Mouse (Mus musculus) heart, postnatal 0 days (tissue): Measurements from ENCODE around the gene Vwc2l. TPM values are rescaled to one million over a fixed set of nuclear protein-coding genes. Genes with fewer than 3 reads are reported as not detected.
A peak's percentile ranks its signal among the peaks of the same experiment; 100 is the strongest.

Experiments
- ATAC-seq: fragments of 200-750 bp; cut with Nextera tagmentation; 2 replicates; pipeline ENCODE4 v1.8.0; 2017; ENCODE audit warnings: low read depth, moderate number of reproducible peaks, moderate library complexity; ENCODE audit not compliant: insufficient read depth
- DNase-seq: peaks from one replicate; pipeline ENCODE4 v3.0.0-alpha.2; 2016; ENCODE audit warnings: low spot score
- H3K27ac ChIP-seq: fragments of 300-500 bp; sonication (generic); 2 replicates; pipeline ENCODE4 v1.5.1; 2014; ENCODE audit warnings: low read depth, mild to moderate bottlenecking
- H3K27me3 ChIP-seq: fragments of 300-500 bp; sonication (generic); 2 replicates; pipeline ENCODE4 v1.6.1; 2014; ENCODE audit warnings: low read length, mixed read lengths; ENCODE audit not compliant: control insufficient read depth, insufficient read depth
- H3K36me3 ChIP-seq: fragments of 300-500 bp; sonication (generic); replicated peaks from 2 replicates; pipeline ENCODE4 v1.6.1; 2014; ENCODE audit warnings: low read length, mixed read lengths; ENCODE audit not compliant: control insufficient read depth, insufficient read depth
- H3K4me1 ChIP-seq: fragments of 300-500 bp; sonication (generic); 2 replicates; pipeline ENCODE4 v1.6.1; 2014; ENCODE audit warnings: antibody characterized with exemption; ENCODE audit not compliant: control insufficient read depth, insufficient read depth
- H3K4me2 ChIP-seq: fragments of 300-500 bp; sonication (generic); 2 replicates; pipeline ENCODE4 v1.6.1; 2014; ENCODE audit warnings: low read depth, mild to moderate bottlenecking, low read length, moderate library complexity
- H3K4me3 ChIP-seq: fragments of 300-500 bp; sonication (generic); 2 replicates; pipeline ENCODE4 v1.5.1; 2014; ENCODE audit warnings: low read depth, low read length
- H3K9ac ChIP-seq: fragments of 300-500 bp; sonication (generic); replicated peaks from 2 replicates; pipeline ENCODE4 v1.6.1; 2014; ENCODE audit warnings: low read depth, low read length, mixed read lengths
- H3K9me3 ChIP-seq: fragments of 300-500 bp; sonication (generic); replicated peaks from 2 replicates; pipeline ENCODE4 v1.6.1; 2016; ENCODE audit warnings: low read length; ENCODE audit not compliant: control insufficient read depth
- CTCF ChIP-seq: IDR thresholded peaks from 2 replicates; pipeline ENCODE4 v1.5.1; 2016; ENCODE audit warnings: antibody characterized with exemption, control low read depth, low read depth
- EP300 ChIP-seq: IDR thresholded peaks from 2 replicates; pipeline ENCODE4 v1.6.1; 2016; ENCODE audit warnings: antibody characterized with exemption, low read depth
- WGBS: fragments of 180-500 bp; shearing (Covaris S2); extraction: QIAGEN DNeasy Blood & Tissue Kit; methylation state at CpG from one replicate; pipeline ENCODE4 v1.1.7; 2014; 5-methylcytosine and 5-hydroxymethylcytosine counted together
- polyA plus RNA-seq: library from polyadenylated mRNA; unstranded; fragments of >200 nt; fragmentation: Nextera tagmentation; extraction: Ambion mirVana; gene quantifications from 2 replicates; pipeline ENCODE4 v1.2.1, GENCODE M21; 2015
- total RNA-seq: library from RNA; depleted of rRNA; stranded (reverse); fragments of >200 nt; gene quantifications from 2 replicates; pipeline ENCODE4 v1.2.3, GENCODE M21; 2014; ENCODE audit warnings: low replicate concordance

The Vwc2l gene
- total and polyA plus RNA-seq, 2 experiments from 2014 or later: not detected

DNA sequence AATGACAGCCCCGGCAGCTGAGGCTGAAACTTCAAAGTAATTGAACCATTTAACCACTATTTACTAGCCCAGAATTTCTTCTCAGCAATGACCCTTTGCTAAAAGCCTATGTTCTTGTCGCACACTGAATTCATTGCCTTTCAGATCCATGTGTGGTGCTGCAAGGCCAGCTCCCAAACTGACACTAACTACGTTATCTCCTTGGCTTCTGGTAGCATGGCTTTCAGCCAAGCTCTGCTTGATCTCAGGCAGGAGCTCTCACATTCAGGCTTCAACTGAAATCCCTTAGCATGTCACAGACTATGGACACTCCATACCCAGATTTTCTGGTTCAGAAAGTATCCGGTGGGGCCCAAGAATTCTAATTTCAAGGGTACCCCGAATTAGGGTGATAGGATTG lies 140.6 kb downstream of the Vwc2l start:
- Histone ChIP-seq H3K9ac (no peak overlapping the region), H3K27ac (0 out of 2 replicates have a peak overlapping the region, but pooled peaks have one; percentile 43), H3K9me3 (no peaks in the 10 kb centered on the region), H3K4me2 (no peak overlapping the region), H3K4me1 (no peaks in the 10 kb centered on the region), H3K27me3 (no peaks in the 10 kb centered on the region), H3K36me3 (no peaks in the 10 kb centered on the region), H3K4me3 (no peak overlapping the region)
- ATAC-seq: peak; percentile 82
- 29% methylated on average over 5 of the region's 5 CpGs for WGBS
- DNase-seq: peak; percentile 87
- TF ChIP-seq EP300 (no peak), CTCF (peak; percentile 28)

GRCm38 (mm10) chr1:70880496-70880895 lies 155.0 kb downstream of the Vwc2l start:
- WGBS: 92% methylated on average over 2 of the region's 2 CpGs

DNA sequence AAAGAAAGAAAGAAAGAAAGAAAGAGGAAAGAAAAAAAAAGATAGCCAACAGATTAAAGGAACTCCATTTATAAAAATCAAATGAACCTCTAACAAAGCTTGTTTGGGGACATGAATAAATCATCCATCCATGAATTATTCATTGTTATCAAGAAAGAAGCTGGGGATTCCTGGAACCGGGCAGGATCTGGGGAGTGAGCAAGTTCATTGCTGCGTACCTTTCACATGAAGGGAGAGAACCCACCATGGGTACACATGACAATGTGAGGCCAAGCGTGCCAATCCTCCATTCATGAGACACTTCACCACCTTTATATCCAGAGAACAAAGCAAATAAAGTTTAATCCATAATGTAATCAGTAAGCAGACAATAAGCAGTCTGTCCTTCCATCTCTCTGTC lies 155.8 kb downstream of the Vwc2l start:
- Histone ChIP-seq H3K27me3 (no peaks in the 10 kb centered on the region), H3K4me3 (no peak overlapping the region), H3K27ac (no peak overlapping the region), H3K4me2 (no peak overlapping the region), H3K9ac (no peak overlapping the region), H3K36me3 (no peaks in the 10 kb centered on the region), H3K9me3 (no peaks in the 10 kb centered on the region), H3K4me1 (no peaks in the 10 kb centered on the region)
- 84% methylated on average over 3 of the region's 3 CpGs for WGBS
- DNase-seq: no peak
- ATAC-seq: no peak
- no peak for TF ChIP-seq CTCF
- no peak for TF ChIP-seq EP300

More at GRCm38 (mm10) chr1:70880496-70880895, 155.0 kb downstream of the Vwc2l start:
- no peak for ATAC-seq
- no peak for DNase-seq
- H3K4me1 ChIP-seq: no peaks in the 10 kb centered on the region
- no peaks in the 10 kb centered on the region for H3K27me3 ChIP-seq
- H3K9me3 ChIP-seq: no peaks in the 10 kb centered on the region
- H3K4me3 ChIP-seq: no peak overlapping the region
- no peaks in the 10 kb centered on the region for H3K36me3 ChIP-seq
- H3K27ac ChIP-seq: no peak overlapping the region
- no peak overlapping the region for H3K9ac ChIP-seq
- TF ChIP-seq EP300 (no peak), CTCF (no peak)
- no peak overlapping the region for H3K4me2 ChIP-seq

GRCm38 (mm10) chr1:70884156-70884555 lies 158.6 kb downstream of the Vwc2l start:
- WGBS: 82% methylated on average over 4 of the region's 4 CpGs

DNA sequence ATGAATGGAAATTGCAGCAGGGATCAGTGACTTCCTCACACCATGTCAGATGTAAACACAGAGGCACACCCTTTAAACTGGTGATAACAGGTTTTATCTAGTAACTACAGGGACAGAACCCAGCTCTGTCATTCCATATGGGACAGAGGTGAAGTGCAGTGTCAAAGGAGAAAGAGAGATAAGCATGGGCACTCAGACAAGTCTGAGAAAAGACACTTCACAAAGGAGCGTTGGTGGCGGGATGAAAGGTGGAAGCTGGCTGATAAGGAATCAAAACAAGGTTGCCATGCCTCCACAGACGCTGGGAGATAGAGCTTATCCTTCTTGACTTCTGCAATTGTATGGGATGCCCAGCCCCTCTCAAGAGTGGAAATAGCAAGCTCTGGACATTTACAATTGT lies 176.8 kb downstream of the Vwc2l start:
- no peak for TF ChIP-seq EP300
- no peak for TF ChIP-seq CTCF
- H3K27ac ChIP-seq: no peak overlapping the region
- ATAC-seq: no peak

More at GRCm38 (mm10) chr1:70884156-70884555, 158.6 kb downstream of the Vwc2l start:
- Histone ChIP-seq H3K27ac (no peak overlapping the region), H3K4me2 (no peak overlapping the region), H3K4me1 (no peaks in the 10 kb centered on the region), H3K4me3 (no peak overlapping the region), H3K9ac (no peak overlapping the region), H3K36me3 (no peaks in the 10 kb centered on the region), H3K9me3 (no peaks in the 10 kb centered on the region), H3K27me3 (no peaks in the 10 kb centered on the region)
- no peak for ATAC-seq
- no peak for DNase-seq
- TF ChIP-seq EP300 (no peak), CTCF (no peak)

GRCm38 (mm10) chr1:70907366-70907765 lies 181.9 kb downstream of the Vwc2l start:
- no peak overlapping the region for H3K4me3 ChIP-seq
- H3K36me3 ChIP-seq: no peaks in the 10 kb centered on the region
- no peak for TF ChIP-seq EP300
- no peak for TF ChIP-seq CTCF
- H3K9me3 ChIP-seq: no peaks in the 10 kb centered on the region
- DNase-seq (no peak), ATAC-seq (no peak)
- H3K9ac ChIP-seq: no peak overlapping the region
- 88% methylated on average over 2 of the region's 2 CpGs for WGBS
- no peak overlapping the region for H3K4me2 ChIP-seq
- no peaks in the 10 kb centered on the region for H3K4me1 ChIP-seq
- H3K27ac ChIP-seq: no peak overlapping the region
- no peaks in the 10 kb centered on the region for H3K27me3 ChIP-seq

More for the DNA sequence above, 176.8 kb downstream of the Vwc2l start:
- no peak overlapping the region for H3K4me3 ChIP-seq
- WGBS: 4% methylated on average over 3 of the region's 3 CpGs
- H3K4me2 ChIP-seq: no peak overlapping the region
- H3K4me1 ChIP-seq: no peaks in the 10 kb centered on the region
- no peaks in the 10 kb centered on the region for H3K27me3 ChIP-seq
- H3K9me3 ChIP-seq: no peaks in the 10 kb centered on the region
- no peak for DNase-seq
- H3K36me3 ChIP-seq: no peaks in the 10 kb centered on the region
- H3K9ac ChIP-seq: no peak overlapping the region
